Mouse (Mus musculus): ENCODE measurements around the gene Faf2.
A peak's percentile ranks its signal among the peaks of the same experiment; 100 is the strongest.

Gene Faf2

GRCm38 (mm10) chr13:54621155-54621932, at the start of gene Faf2:
TSS of gene Faf2 (plus strand) at chr13:54621784.
- no peak for DNase-seq (ENCODE audit: extremely low read depth, low read depth, low spot score)

GRCm38 (mm10) chr13:54572621-54573020, 49.0 kb upstream of the Faf2 start:
- DNase-seq (ENCODE audit: extremely low read depth, low read depth, low spot score), result no peak

GRCm38 (mm10) chr13:54574854-54575481, 46.6 kb upstream of the Faf2 start, which contains the start of gene Arl10:
TSS of gene Arl10 (plus strand) at chr13:54575015.
- no peak for DNase-seq (ENCODE audit: extremely low read depth, low read depth, low spot score)

- DNase-seq (ENCODE audit: extremely low read depth, low read depth, low spot score), result no peak
Measured at GRCm38 (mm10) chr13:54575489-54575888, 46.1 kb upstream of the Faf2 start.

- DNase-seq (ENCODE audit: extremely low read depth, low read depth, low spot score), result no peak
Measured at GRCm38 (mm10) chr13:54577652-54578507, 43.7 kb upstream of the Faf2 start.

GRCm38 (mm10) chr13:54581385-54581784, 40.2 kb upstream of the Faf2 start:
- DNase-seq (ENCODE audit: extremely low read depth, low read depth, low spot score), result no peak

- no peak for DNase-seq (ENCODE audit: extremely low read depth, low read depth, low spot score)
Measured at GRCm38 (mm10) chr13:54582126-54582525, 39.5 kb upstream of the Faf2 start.

- DNase-seq (ENCODE audit: extremely low read depth, low read depth, low spot score), result no peak
Measured at GRCm38 (mm10) chr13:54582860-54583259, 38.7 kb upstream of the Faf2 start.

- no peak for DNase-seq (ENCODE audit: extremely low read depth, low read depth, low spot score)
Measured at GRCm38 (mm10) chr13:54585831-54586230, 35.8 kb upstream of the Faf2 start.

GRCm38 (mm10) chr13:54589414-54589995, 32.1 kb upstream of the Faf2 start:
- no peak for DNase-seq (ENCODE audit: extremely low read depth, low read depth, low spot score)

- peak; percentile 67 for DNase-seq (ENCODE audit: extremely low read depth, low read depth, low spot score)
Measured at GRCm38 (mm10) chr13:54589996-54590951, 31.3 kb upstream of the Faf2 start, which contains the start of the genes Nop16 and Higd2a. TSS of gene Nop16 (minus strand) at chr13:54590090. TSS of gene Higd2a (plus strand) at chr13:54590207.

GRCm38 (mm10) chr13:54591776-54592356, 29.7 kb upstream of the Faf2 start:
- DNase-seq (ENCODE audit: extremely low read depth, low read depth, low spot score), result no peak

GRCm38 (mm10) chr13:54593617-54594016, 28.0 kb upstream of the Faf2 start:
- DNase-seq (ENCODE audit: extremely low read depth, low read depth, low spot score), result no peak

GRCm38 (mm10) chr13:54596107-54596690, 25.4 kb upstream of the Faf2 start:
- DNase-seq (ENCODE audit: extremely low read depth, low read depth, low spot score), result no peak

GRCm38 (mm10) chr13:54596870-54597269, 24.7 kb upstream of the Faf2 start:
- no peak for DNase-seq (ENCODE audit: extremely low read depth, low read depth, low spot score)

- DNase-seq (ENCODE audit: extremely low read depth, low read depth, low spot score), result no peak
Measured at GRCm38 (mm10) chr13:54598622-54599143, 22.9 kb upstream of the Faf2 start.

- DNase-seq (ENCODE audit: extremely low read depth, low read depth, low spot score), result no peak
Measured at GRCm38 (mm10) chr13:54602639-54603111, 18.9 kb upstream of the Faf2 start.

GRCm38 (mm10) chr13:54603501-54603900, 18.1 kb upstream of the Faf2 start:
- no peak for DNase-seq (ENCODE audit: extremely low read depth, low read depth, low spot score)

- no peak for DNase-seq (ENCODE audit: extremely low read depth, low read depth, low spot score)
Measured at GRCm38 (mm10) chr13:54604221-54604620, 17.4 kb upstream of the Faf2 start.

All from fat pad, adult 2 months (tissue).